Mouse (Mus musculus): ENCODE data around the gene Rnls. TPM values are rescaled to one million over a fixed set of nuclear protein-coding genes. Genes with fewer than 3 reads are reported as not detected.
A peak's percentile ranks its signal among the peaks of the same experiment; 100 is the strongest.
"Not testable (repeated sequence)": the region's sequence is repeated elsewhere in the genome, so short reads cannot be mapped to it uniquely, and the experiment has no call there.

The Rnls gene
- 0.74 and 1.4 TPM in 2 replicates for polyA plus RNA-seq (2012; rRNA removed)

DNA sequence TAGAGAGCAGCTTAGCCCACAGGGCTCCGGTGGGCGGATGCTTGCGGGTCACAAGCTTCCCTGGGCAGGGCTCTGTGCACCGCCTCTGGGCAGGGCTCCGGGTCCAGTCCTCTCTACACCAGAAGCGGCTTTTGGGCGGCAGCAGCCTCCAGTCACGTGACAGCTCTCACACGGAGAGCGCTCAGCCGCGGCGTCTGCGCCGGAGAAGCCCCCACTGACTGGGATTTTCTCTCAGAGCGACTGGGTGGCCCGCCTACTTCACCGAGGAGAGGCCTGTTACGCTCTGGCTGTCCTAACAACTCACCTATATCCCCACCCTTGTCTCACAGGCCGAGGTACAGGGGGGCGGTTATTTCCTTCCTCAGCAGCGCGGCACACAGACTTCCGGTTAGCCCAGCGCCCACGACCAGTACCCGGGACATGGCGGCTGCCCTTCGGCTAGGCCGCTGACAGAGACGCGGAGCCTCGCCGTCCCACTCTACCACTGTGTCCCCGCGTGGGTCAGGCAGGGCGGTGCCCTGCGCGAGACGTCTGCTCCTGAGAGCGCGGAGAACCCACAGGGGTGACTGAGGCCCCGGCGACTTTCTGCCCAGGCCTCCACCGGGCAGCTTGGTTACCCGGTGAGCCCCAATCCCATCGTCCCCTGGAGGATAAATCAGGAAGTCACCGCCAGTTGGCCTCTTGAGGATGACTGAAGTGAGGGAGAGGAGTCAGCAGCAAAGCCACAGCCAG lies at the start of gene Rnls:
Gene Rnls, minus strand, starts transcription at position 645 of the 732 bp plus-strand sequence.
- under 1% methylated on average over 48 of the region's 48 CpGs for WGBS
- TF ChIP-seq POLR2A (IDR thresholded peaks at IDR 0.05; ENCODE audit: control insufficient read depth, extremely low read depth, insufficient read depth, low read length, poor library complexity) (0 out of 2 replicates have a peak, but pooled peaks have one; percentile 13), CTCF (IDR thresholded peaks at IDR 0.05; ENCODE audit: borderline replicate concordance, control insufficient read depth, extremely low read depth, insufficient read depth, low read length, poor library complexity) (0 out of 2 replicates have a peak, but pooled peaks have one; percentile 12)
- 0 out of 2 replicates have a peak within 1 kb of the TSS, but pooled peaks have one; percentile 11 for H3K27ac ChIP-seq (ENCODE audit: control insufficient read depth, insufficient read depth, low read length)
- H3K4me3 ChIP-seq (ENCODE audit: control insufficient read depth, insufficient read depth, low read length): peak within 1 kb of the TSS; percentile 53
- no peaks in the 10 kb centered on the region for H3K36me3 ChIP-seq (ENCODE audit: control insufficient read depth, insufficient read depth, low read length)
- no peaks in the 10 kb centered on the region for H3K27me3 ChIP-seq (ENCODE audit: control insufficient read depth, insufficient read depth, low read length)
- DNase-seq: peak; percentile 59
- no peaks in the 10 kb centered on the region; the same call in 1 of the 2 replicates for H3K4me1 ChIP-seq (replicated peaks; ENCODE audit: control insufficient read depth, insufficient read depth, low read length)

DNA sequence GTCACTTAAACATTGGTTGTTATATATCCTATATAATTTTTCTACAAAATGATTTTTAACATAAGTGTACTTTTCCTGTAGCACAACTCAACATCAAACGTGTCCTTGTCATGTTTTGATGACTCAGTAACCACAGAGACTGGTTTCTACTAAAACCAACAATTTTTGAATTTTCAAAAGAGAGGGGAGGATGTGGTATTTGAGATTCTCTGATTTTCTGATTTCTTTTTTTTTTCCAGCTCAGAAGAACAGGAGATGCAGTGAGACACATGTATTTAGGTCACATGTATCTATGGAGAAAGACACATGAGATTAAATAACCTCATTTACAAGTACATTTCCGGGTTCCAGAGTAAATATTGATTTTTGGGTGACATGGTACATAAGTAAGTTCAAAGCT lies 37.4 kb upstream of the Rnls start:
- no peaks in the 10 kb centered on the region for H3K27me3 ChIP-seq (ENCODE audit: control insufficient read depth, insufficient read depth, low read length)
- no peak overlapping the region for H3K27ac ChIP-seq (ENCODE audit: control insufficient read depth, insufficient read depth, low read length)
- no peak for DNase-seq
- WGBS: 18% methylated on average over 2 of the region's 2 CpGs
- H3K36me3 ChIP-seq (ENCODE audit: control insufficient read depth, insufficient read depth, low read length): no peaks in the 10 kb centered on the region
- TF ChIP-seq POLR2A (IDR thresholded peaks at IDR 0.05; ENCODE audit: control insufficient read depth, extremely low read depth, insufficient read depth, low read length, poor library complexity) (no peak), CTCF (IDR thresholded peaks at IDR 0.05; ENCODE audit: borderline replicate concordance, control insufficient read depth, extremely low read depth, insufficient read depth, low read length, poor library complexity) (no peak)
- no peaks in the 10 kb centered on the region for H3K4me1 ChIP-seq (replicated peaks; ENCODE audit: control insufficient read depth, insufficient read depth, low read length)
- H3K4me3 ChIP-seq (ENCODE audit: control insufficient read depth, insufficient read depth, low read length): no peak overlapping the region

DNA sequence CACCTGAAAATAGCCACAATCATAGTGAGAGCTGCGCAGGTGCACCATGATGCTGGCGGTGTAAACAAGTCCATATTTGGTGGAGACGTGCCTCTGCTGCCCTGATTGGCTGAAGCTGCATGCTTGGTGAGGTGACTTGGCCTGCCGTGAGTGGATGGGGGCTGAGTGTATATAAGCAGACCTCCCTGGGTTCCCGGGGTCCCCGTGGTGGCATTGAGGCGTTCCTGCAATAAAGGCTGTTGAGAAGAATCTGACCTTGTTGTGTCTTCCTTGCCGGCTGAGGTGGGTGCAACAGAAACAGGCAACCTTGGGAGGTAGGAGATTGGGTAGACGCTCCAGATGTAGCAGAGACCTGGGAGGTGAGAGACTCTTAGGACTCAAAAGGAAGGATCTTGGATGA lies 27.3 kb upstream of the Rnls start:
- 93% methylated on average over 9 of the region's 9 CpGs for WGBS
- H3K36me3 ChIP-seq (ENCODE audit: control insufficient read depth, insufficient read depth, low read length); DNase-seq; H3K27ac ChIP-seq (ENCODE audit: control insufficient read depth, insufficient read depth, low read length); H3K4me3 ChIP-seq (ENCODE audit: control insufficient read depth, insufficient read depth, low read length); H3K4me1 ChIP-seq (replicated peaks; ENCODE audit: control insufficient read depth, insufficient read depth, low read length); H3K27me3 ChIP-seq (ENCODE audit: control insufficient read depth, insufficient read depth, low read length): not testable (repeated sequence)

DNA sequence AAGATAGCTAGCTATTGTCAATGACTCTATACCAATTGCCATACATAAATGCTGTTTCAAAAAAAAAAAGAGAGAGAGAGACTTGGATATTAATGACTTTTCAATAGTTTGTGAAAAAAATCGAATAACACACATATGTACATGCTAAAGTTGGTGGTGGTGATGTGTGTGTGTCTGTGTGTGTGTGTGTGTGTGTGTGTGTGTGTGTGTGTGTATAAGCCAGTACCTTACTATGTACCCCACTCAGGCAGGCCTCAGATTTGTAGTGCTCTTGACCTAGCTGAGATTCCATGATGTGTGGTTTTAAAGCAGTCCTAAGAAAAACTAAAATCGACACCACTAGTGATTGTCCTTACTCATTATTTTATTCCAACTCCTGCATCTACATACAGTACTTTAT lies 11.3 kb downstream of the Rnls start:
- TF ChIP-seq CTCF (IDR thresholded peaks at IDR 0.05; ENCODE audit: borderline replicate concordance, control insufficient read depth, extremely low read depth, insufficient read depth, low read length, poor library complexity) (no peak), POLR2A (IDR thresholded peaks at IDR 0.05; ENCODE audit: control insufficient read depth, extremely low read depth, insufficient read depth, low read length, poor library complexity) (no peak)
- Histone ChIP-seq H3K27ac (ENCODE audit: control insufficient read depth, insufficient read depth, low read length) (no peak overlapping the region), H3K4me3 (ENCODE audit: control insufficient read depth, insufficient read depth, low read length) (no peak overlapping the region), H3K36me3 (ENCODE audit: control insufficient read depth, insufficient read depth, low read length) (no peaks in the 10 kb centered on the region), H3K27me3 (ENCODE audit: control insufficient read depth, insufficient read depth, low read length) (no peaks in the 10 kb centered on the region), H3K4me1 (replicated peaks; ENCODE audit: control insufficient read depth, insufficient read depth, low read length) (no peaks in the 10 kb centered on the region)
- 91% methylated on average over 2 of the region's 2 CpGs for WGBS
- no peak for DNase-seq

DNA sequence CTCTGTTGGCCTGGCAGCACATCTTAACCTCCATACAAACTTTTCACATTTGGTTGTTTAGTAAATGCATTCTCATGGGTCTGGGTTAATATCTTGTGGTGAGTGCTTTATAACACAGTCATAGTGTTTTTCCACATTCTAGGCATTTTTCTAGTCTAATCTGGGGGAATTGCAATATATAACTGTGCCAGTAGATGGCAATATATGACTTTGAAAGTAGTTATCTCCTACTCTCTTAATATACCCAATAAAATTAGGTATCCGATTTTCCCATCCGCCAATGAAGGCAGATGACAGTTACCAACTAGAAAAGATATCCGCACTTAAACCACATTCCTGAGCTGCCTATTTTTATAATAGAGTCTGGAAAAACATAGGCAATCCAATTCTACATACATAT lies 11.7 kb downstream of the Rnls start:
- Histone ChIP-seq H3K4me3 (ENCODE audit: control insufficient read depth, insufficient read depth, low read length) (no peak overlapping the region), H3K27me3 (ENCODE audit: control insufficient read depth, insufficient read depth, low read length) (no peaks in the 10 kb centered on the region), H3K36me3 (ENCODE audit: control insufficient read depth, insufficient read depth, low read length) (no peaks in the 10 kb centered on the region), H3K27ac (ENCODE audit: control insufficient read depth, insufficient read depth, low read length) (no peak overlapping the region), H3K4me1 (replicated peaks; ENCODE audit: control insufficient read depth, insufficient read depth, low read length) (no peaks in the 10 kb centered on the region)
- no peak for TF ChIP-seq POLR2A (IDR thresholded peaks at IDR 0.05; ENCODE audit: control insufficient read depth, extremely low read depth, insufficient read depth, low read length, poor library complexity)
- WGBS: 25% methylated on average over 3 of the region's 3 CpGs
- no peak for DNase-seq

DNA sequence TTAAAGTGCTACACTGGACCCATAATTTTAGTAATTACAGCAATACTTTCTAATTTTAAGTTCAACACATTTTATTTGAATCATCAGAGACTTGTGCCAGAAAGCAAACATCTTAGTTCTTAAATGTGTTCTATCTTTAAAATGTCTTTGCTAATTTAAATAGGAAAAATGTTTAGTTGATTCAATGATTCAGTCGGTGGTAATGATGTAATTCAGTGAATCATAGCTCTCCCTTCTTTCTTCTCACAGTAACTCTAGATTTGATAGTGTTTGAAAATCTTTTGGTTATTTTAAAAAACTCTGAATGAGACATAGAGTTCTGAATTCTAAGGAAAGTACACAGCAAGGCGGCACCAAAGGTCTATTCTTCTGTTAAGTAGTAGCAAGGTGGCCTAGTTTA lies 23.3 kb downstream of the Rnls start:
- no peak for DNase-seq

DNA sequence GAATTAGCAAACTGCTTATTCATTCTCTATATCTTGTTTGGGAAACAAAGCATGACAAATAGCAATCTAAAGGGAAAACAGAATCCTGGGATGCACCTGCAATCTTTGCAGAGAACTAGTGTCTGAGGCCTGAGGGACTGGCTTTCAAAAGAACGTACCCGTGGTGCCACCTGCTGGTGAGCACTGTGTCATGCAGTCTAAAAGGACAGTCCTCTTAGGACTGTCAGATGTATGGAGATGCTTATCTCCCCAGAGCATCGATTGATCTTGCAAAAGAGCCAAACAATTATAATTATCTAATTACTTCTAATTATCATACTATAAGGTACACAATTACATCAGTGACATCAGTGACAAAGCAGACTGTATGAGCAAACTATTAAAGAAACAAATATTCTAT lies 25.4 kb downstream of the Rnls start:
- Histone ChIP-seq H3K36me3 (ENCODE audit: control insufficient read depth, insufficient read depth, low read length) (no peaks in the 10 kb centered on the region), H3K4me1 (replicated peaks; ENCODE audit: control insufficient read depth, insufficient read depth, low read length) (no peaks in the 10 kb centered on the region), H3K4me3 (ENCODE audit: control insufficient read depth, insufficient read depth, low read length) (no peak overlapping the region), H3K27me3 (ENCODE audit: control insufficient read depth, insufficient read depth, low read length) (no peaks in the 10 kb centered on the region), H3K27ac (ENCODE audit: control insufficient read depth, insufficient read depth, low read length) (no peak overlapping the region)
- TF ChIP-seq CTCF (IDR thresholded peaks at IDR 0.05; ENCODE audit: borderline replicate concordance, control insufficient read depth, extremely low read depth, insufficient read depth, low read length, poor library complexity) (no peak; the same call in 1 of the 2 replicates), POLR2A (IDR thresholded peaks at IDR 0.05; ENCODE audit: control insufficient read depth, extremely low read depth, insufficient read depth, low read length, poor library complexity) (no peak)
- peak; percentile 74 for DNase-seq
- 2% methylated on average over 3 of the region's 3 CpGs for WGBS

More for the DNA sequence above, 23.3 kb downstream of the Rnls start:
- 91% methylated on average over 2 of the region's 2 CpGs for WGBS
- Histone ChIP-seq H3K36me3 (ENCODE audit: control insufficient read depth, insufficient read depth, low read length) (no peaks in the 10 kb centered on the region), H3K27ac (ENCODE audit: control insufficient read depth, insufficient read depth, low read length) (no peak overlapping the region), H3K4me3 (ENCODE audit: control insufficient read depth, insufficient read depth, low read length) (no peak overlapping the region), H3K27me3 (ENCODE audit: control insufficient read depth, insufficient read depth, low read length) (no peaks in the 10 kb centered on the region), H3K4me1 (replicated peaks; ENCODE audit: control insufficient read depth, insufficient read depth, low read length) (no peaks in the 10 kb centered on the region)
- TF ChIP-seq POLR2A (IDR thresholded peaks at IDR 0.05; ENCODE audit: control insufficient read depth, extremely low read depth, insufficient read depth, low read length, poor library complexity): no peak
- TF ChIP-seq CTCF (IDR thresholded peaks at IDR 0.05; ENCODE audit: borderline replicate concordance, control insufficient read depth, extremely low read depth, insufficient read depth, low read length, poor library complexity): no peak
